ENCODE assay signal across 11 mouse cellular contexts in genomic region chr16:73785074-73785438, GRCm38 (mm10).
"Had no signal": no experiment of that assay in that cellular context is flagged by ENCODE, and none has a peak within 500 bp of the region (broad histone marks: within the 10 kb centered on the region; RNA-seq: fewer than 3 reads in every experiment).

No protein-coding gene starts in this region.

- H3K27ac ChIP-seq: limb, embryonic 13.5 days; liver, embryonic 14.5 days; midbrain, embryonic 12.5 days; neural tube, embryonic 12.5 days; stomach, postnatal 0 days had no signal

- H3K9ac ChIP-seq: limb, embryonic 13.5 days; liver, embryonic 14.5 days; midbrain, embryonic 12.5 days; neural tube, embryonic 12.5 days had no signal

- DNase-seq: kidney, postnatal 14 days; left cerebral cortex, postnatal 4 days; lung, adult 18-20 months; right cerebral cortex, postnatal 25 days; thymus, postnatal 4 days had no signal

- H3K36me3 ChIP-seq: limb, embryonic 13.5 days; midbrain, embryonic 12.5 days; neural tube, embryonic 12.5 days had no signal

- H3K9me3 ChIP-seq: limb, embryonic 13.5 days; midbrain, embryonic 12.5 days; neural tube, embryonic 12.5 days had no signal

- H3K4me3 ChIP-seq: limb, embryonic 13.5 days; midbrain, embryonic 12.5 days; myocyte; neural tube, embryonic 12.5 days had no signal

- H3K4me2 ChIP-seq: limb, embryonic 13.5 days; midbrain, embryonic 12.5 days; neural tube, embryonic 12.5 days had no signal

- H3K27me3 ChIP-seq: limb, embryonic 13.5 days; midbrain, embryonic 12.5 days; neural tube, embryonic 12.5 days had no signal

- H3K4me1 ChIP-seq: limb, embryonic 13.5 days; midbrain, embryonic 12.5 days; neural tube, embryonic 12.5 days had no signal
